Mouse (Mus musculus): ENCODE measurements at regions not wholly inside any gene's neighbourhood (a gene's known extent, or its start where the extent isn't known, plus 50 kb on each side); places are given as distances from the start of the nearest gene placed in this dataset.

GRCm38 (mm10) chr10:95025569-95026327, 81.1 kb upstream of the Plxnc1 start:
- H3K27me3 ChIP-seq = no peaks in the 10 kb centered on the region
- H3K4me2 ChIP-seq (replicated peaks) = no peak overlapping the region
- no peaks in the 10 kb centered on the region for H3K9me3 ChIP-seq
- no peak overlapping the region for H3K4me3 ChIP-seq
- H3K27ac ChIP-seq (replicated peaks) = no peak overlapping the region
- no peaks in the 10 kb centered on the region for H3K4me1 ChIP-seq
- no peaks in the 10 kb centered on the region for H3K36me3 ChIP-seq
- no peak for ATAC-seq (replicated peaks)
- no peak overlapping the region for H3K9ac ChIP-seq (replicated peaks)
- 76% methylated on average over 12 of the region's 12 CpGs for WGBS

GRCm38 (mm10) chr10:95021209-95021608, 76.6 kb upstream of the Plxnc1 start:
- Histone ChIP-seq H3K27ac (replicated peaks) (no peak overlapping the region), H3K9ac (replicated peaks) (no peak overlapping the region), H3K4me3 (no peak overlapping the region), H3K4me1 (no peaks in the 10 kb centered on the region), H3K27me3 (no peaks in the 10 kb centered on the region), H3K4me2 (replicated peaks) (no peak overlapping the region), H3K36me3 (no peaks in the 10 kb centered on the region), H3K9me3 (no peaks in the 10 kb centered on the region)
- 73% methylated on average over 1 of the region's 1 CpGs for WGBS
- ATAC-seq (replicated peaks) = no peak

- Histone ChIP-seq H3K9ac (replicated peaks) (no peak overlapping the region), H3K27ac (replicated peaks) (no peak overlapping the region), H3K27me3 (no peaks in the 10 kb centered on the region), H3K4me3 (no peak overlapping the region), H3K4me2 (replicated peaks) (no peak overlapping the region), H3K9me3 (no peaks in the 10 kb centered on the region), H3K4me1 (peaks cover 7% of the 10 kb centered on the region; the same call in 1 of the 2 replicates), H3K36me3 (no peaks in the 10 kb centered on the region)
- ATAC-seq (replicated peaks) = no peak
- 90% methylated on average over 7 of the region's 7 CpGs for WGBS
Measured at GRCm38 (mm10) chr10:95016896-95017295, 72.3 kb upstream of the Plxnc1 start.

- 72% methylated on average over 9 of the region's 9 CpGs for WGBS
- Histone ChIP-seq H3K27me3 (no peaks in the 10 kb centered on the region), H3K4me2 (replicated peaks) (no peak overlapping the region), H3K9me3 (no peaks in the 10 kb centered on the region), H3K36me3 (no peaks in the 10 kb centered on the region), H3K4me3 (no peak overlapping the region), H3K4me1 (peaks cover 7% of the 10 kb centered on the region; the same call in 1 of the 2 replicates), H3K9ac (replicated peaks) (no peak overlapping the region), H3K27ac (replicated peaks) (no peak overlapping the region)
- ATAC-seq (replicated peaks) = no peak
Measured at GRCm38 (mm10) chr10:95015298-95015951, 70.8 kb upstream of the Plxnc1 start.

- no peaks in the 10 kb centered on the region for H3K36me3 ChIP-seq
- no peaks in the 10 kb centered on the region for H3K9me3 ChIP-seq
- H3K9ac ChIP-seq (replicated peaks) = no peak overlapping the region
- 61% methylated on average over 4 of the region's 4 CpGs for WGBS
- no peaks in the 10 kb centered on the region for H3K27me3 ChIP-seq
- H3K4me1 ChIP-seq = peaks cover 7% of the 10 kb centered on the region; the same call in 1 of the 2 replicates
- H3K27ac ChIP-seq (replicated peaks) = peak overlapping the region; percentile 17; the same call in 1 of the 2 replicates
- H3K4me3 ChIP-seq = no peak overlapping the region
- no peak overlapping the region for H3K4me2 ChIP-seq (replicated peaks)
- ATAC-seq (replicated peaks) = no peak
Measured at GRCm38 (mm10) chr10:95013946-95014345, 69.3 kb upstream of the Plxnc1 start.

- Histone ChIP-seq H3K27ac (replicated peaks) (peak overlapping the region; percentile 17; the same call in 1 of the 2 replicates), H3K4me1 (peaks cover 7% of the 10 kb centered on the region; the same call in 1 of the 2 replicates), H3K36me3 (no peaks in the 10 kb centered on the region), H3K4me3 (no peak overlapping the region), H3K27me3 (no peaks in the 10 kb centered on the region), H3K9ac (replicated peaks) (no peak overlapping the region), H3K9me3 (no peaks in the 10 kb centered on the region), H3K4me2 (replicated peaks) (no peak overlapping the region)
- no peak for ATAC-seq (replicated peaks)
- WGBS = 79% methylated on average over 11 of the region's 11 CpGs
Measured at GRCm38 (mm10) chr10:95013213-95013915, 68.7 kb upstream of the Plxnc1 start.

GRCm38 (mm10) chr10:95010333-95010732, 65.7 kb upstream of the Plxnc1 start:
- Histone ChIP-seq H3K9ac (replicated peaks) (no peak overlapping the region), H3K27ac (replicated peaks) (no peak overlapping the region), H3K9me3 (no peaks in the 10 kb centered on the region), H3K4me1 (peaks cover 4% of the 10 kb centered on the region; the same call in 1 of the 2 replicates), H3K4me3 (no peak overlapping the region), H3K27me3 (no peaks in the 10 kb centered on the region), H3K4me2 (replicated peaks) (no peak overlapping the region), H3K36me3 (no peaks in the 10 kb centered on the region)
- 94% methylated on average over 6 of the region's 6 CpGs for WGBS
- no peak for ATAC-seq (replicated peaks)

- Histone ChIP-seq H3K4me1 (peaks cover 4% of the 10 kb centered on the region; the same call in 1 of the 2 replicates), H3K27me3 (no peaks in the 10 kb centered on the region), H3K27ac (replicated peaks) (no peak overlapping the region), H3K36me3 (no peaks in the 10 kb centered on the region), H3K9me3 (no peaks in the 10 kb centered on the region), H3K4me3 (no peak overlapping the region), H3K9ac (replicated peaks) (no peak overlapping the region), H3K4me2 (replicated peaks) (no peak overlapping the region)
- WGBS = 79% methylated on average over 1 of the region's 1 CpGs
- ATAC-seq (replicated peaks) = no peak
Measured at GRCm38 (mm10) chr10:95009081-95009480, 64.4 kb upstream of the Plxnc1 start.

GRCm38 (mm10) chr10:95004065-95004763, 59.6 kb upstream of the Plxnc1 start:
- no peak overlapping the region for H3K4me2 ChIP-seq (replicated peaks)
- H3K4me1 ChIP-seq = no peaks in the 10 kb centered on the region
- H3K4me3 ChIP-seq = no peak overlapping the region
- no peak overlapping the region; the same call in 1 of the 2 replicates for H3K27ac ChIP-seq (replicated peaks)
- H3K36me3 ChIP-seq = no peaks in the 10 kb centered on the region
- no peak overlapping the region for H3K9ac ChIP-seq (replicated peaks)
- no peaks in the 10 kb centered on the region for H3K9me3 ChIP-seq
- 80% methylated on average over 9 of the region's 9 CpGs for WGBS
- ATAC-seq (replicated peaks) = no peak
- H3K27me3 ChIP-seq = no peaks in the 10 kb centered on the region

GRCm38 (mm10) chr10:95003621-95004020, 59.0 kb upstream of the Plxnc1 start:
- no peaks in the 10 kb centered on the region for H3K4me1 ChIP-seq
- H3K36me3 ChIP-seq = no peaks in the 10 kb centered on the region
- H3K4me2 ChIP-seq (replicated peaks) = no peak overlapping the region
- ATAC-seq (replicated peaks) = no peak
- WGBS = 84% methylated on average over 7 of the region's 7 CpGs
- no peaks in the 10 kb centered on the region for H3K9me3 ChIP-seq
- no peak overlapping the region for H3K9ac ChIP-seq (replicated peaks)
- no peaks in the 10 kb centered on the region for H3K27me3 ChIP-seq
- no peak overlapping the region for H3K4me3 ChIP-seq
- H3K27ac ChIP-seq (replicated peaks) = no peak overlapping the region; the same call in 1 of the 2 replicates

- Histone ChIP-seq H3K9me3 (no peaks in the 10 kb centered on the region), H3K27ac (replicated peaks) (no peak overlapping the region)
- WGBS = 73% methylated on average over 6 of the region's 6 CpGs
Measured at GRCm38 (mm10) chr10:95001650-95002049, 57.0 kb upstream of the Plxnc1 start.

More at GRCm38 (mm10) chr10:95001650-95002049, 57.0 kb upstream of the Plxnc1 start:
- H3K27me3 ChIP-seq = no peaks in the 10 kb centered on the region
- H3K36me3 ChIP-seq = no peaks in the 10 kb centered on the region
- no peak overlapping the region for H3K9ac ChIP-seq (replicated peaks)
- H3K4me1 ChIP-seq = no peaks in the 10 kb centered on the region
- ATAC-seq (replicated peaks) = no peak
- no peak overlapping the region for H3K4me3 ChIP-seq
- H3K4me2 ChIP-seq (replicated peaks) = no peak overlapping the region
